Mouse (Mus musculus): ENCODE results near the gene Mgat2. TPM values are rescaled to one million over a fixed set of nuclear protein-coding genes. Genes with fewer than 3 reads are reported as not detected.

Gene Mgat2
- total RNA-seq (2023) = 36.3 TPM

GRCm38 (mm10) chr12:69183583-69184308 lies at the start of gene Mgat2, which contains the start of gene Rpl36al:
Gene Mgat2, plus strand, starts transcription at chr12:69184157.
Gene Rpl36al, minus strand, starts transcription at chr12:69184083.

GRCm38 (mm10) chr12:69158765-69159577 lies 25.0 kb upstream of the Mgat2 start, which contains the start of gene Rps29:
Gene Rps29, minus strand, starts transcription at chr12:69159186.

GRCm38 (mm10) chr12:69168461-69169106 lies 15.4 kb upstream of the Mgat2 start, which contains the start of gene Lrr1:
Gene Lrr1, plus strand, starts transcription at chr12:69168814.

GRCm38 (mm10) chr12:69196444-69197377 lies 12.8 kb downstream of the Mgat2 start, which contains the start of gene Gm49383:
Gene Gm49383, minus strand, starts transcription at chr12:69197104.

GRCm38 (mm10) chr12:69198164-69198535 lies 14.2 kb downstream of the Mgat2 start, which contains the start of gene Dnaaf2:
Gene Dnaaf2, minus strand, starts transcription at chr12:69198429.

GRCm38 (mm10) chr12:69204052-69204833 lies 20.3 kb downstream of the Mgat2 start, which contains the start of gene Gm49384:
Gene Gm49384, minus strand, starts transcription at chr12:69204267.

GRCm38 (mm10) chr12:69227776-69228466 lies 44.0 kb downstream of the Mgat2 start, which contains the start of gene Pole2:
Gene Pole2, minus strand, starts transcription at chr12:69228195.

Other genes starting within 250 kb of the Mgat2 start
- gene Rps29, start 25.0 kb upstream of the Mgat2 start, total RNA-seq (2023) = 6,866 TPM
- 0.38 TPM for gene Lrr1, start 15.3 kb upstream of the Mgat2 start, total RNA-seq (2023)
- 497 TPM for gene Rpl36al, start 74 bp upstream of the Mgat2 start, total RNA-seq (2023)
- 10.1 TPM for gene Gm49383, start 12.9 kb downstream of the Mgat2 start, total RNA-seq (2023)
- 3.7 TPM for gene Dnaaf2, start 14.3 kb downstream of the Mgat2 start, total RNA-seq (2023)
- 6.2 TPM for gene Gm49384, start 20.1 kb downstream of the Mgat2 start, total RNA-seq (2023)
- gene Pole2, start 44.0 kb downstream of the Mgat2 start, total RNA-seq (2023) = 17.5 TPM
- 36.6 TPM for gene Klhdc1, start 57.0 kb downstream of the Mgat2 start, total RNA-seq (2023)
- 90.6 TPM for gene Klhdc2, start 112.5 kb downstream of the Mgat2 start, total RNA-seq (2023)
- gene Nemf, start 173.0 kb downstream of the Mgat2 start, total RNA-seq (2023) = 112 TPM
- gene Arf6, start 188.0 kb downstream of the Mgat2 start, total RNA-seq (2023) = 245 TPM
- gene Gm9887, start 188.3 kb downstream of the Mgat2 start, total RNA-seq (2023) = 2.4 TPM